Mouse (Mus musculus): ENCODE data around the gene Gdf15.

- TF ChIP-seq GATA1 (IDR thresholded peaks at IDR 0.05; ENCODE audit: borderline replicate concordance, low read length) (no peak), FLI1 (IDR thresholded peaks at IDR 0.05; ENCODE audit: low read length) (no peak)
Observed at GRCm38 (mm10) chr8:70625104-70625503, 7.2 kb downstream of the Gdf15 start.

All from megakaryocyte, embryonic 14.5 days (primary cell).